Mouse (Mus musculus): ENCODE results near the gene Brat1.
A peak's percentile ranks its signal among the peaks of the same experiment; 100 is the strongest.

GRCm38 (mm10) chr5:140741877-140742276 lies 37.1 kb downstream of the Brat1 start:
- TF ChIP-seq POLR2A (IDR thresholded peaks at IDR 0.05; ENCODE audit: low read depth, low read length), result no peak
- TF ChIP-seq CTCF (IDR thresholded peaks at IDR 0.05; ENCODE audit: extremely low read depth, insufficient read length, insufficient replicate concordance, low read depth, low read length), result peak; percentile 11; the same call in 1 of the 2 replicates
